Mouse (Mus musculus) kidney, adult 8-10 months (tissue): ENCODE measurements around the gene Sigmar1.
A peak's percentile ranks its signal among the peaks of the same experiment; 100 is the strongest.
"Not testable (repeated sequence)": the region's sequence is repeated elsewhere in the genome, so short reads cannot be mapped to it uniquely, and the experiment has no call there.

ENCODE experiments used
- DNase-seq, 2 experiments: peaks; one replicate each; pipeline ENCODE4 v3.0.0; 2022

Gene Sigmar1

GRCm38 (mm10) chr4:41708192-41708745, 47.7 kb downstream of the Sigmar1 start:
- DNase-seq, result peak; percentile 28 to 61

DNA sequence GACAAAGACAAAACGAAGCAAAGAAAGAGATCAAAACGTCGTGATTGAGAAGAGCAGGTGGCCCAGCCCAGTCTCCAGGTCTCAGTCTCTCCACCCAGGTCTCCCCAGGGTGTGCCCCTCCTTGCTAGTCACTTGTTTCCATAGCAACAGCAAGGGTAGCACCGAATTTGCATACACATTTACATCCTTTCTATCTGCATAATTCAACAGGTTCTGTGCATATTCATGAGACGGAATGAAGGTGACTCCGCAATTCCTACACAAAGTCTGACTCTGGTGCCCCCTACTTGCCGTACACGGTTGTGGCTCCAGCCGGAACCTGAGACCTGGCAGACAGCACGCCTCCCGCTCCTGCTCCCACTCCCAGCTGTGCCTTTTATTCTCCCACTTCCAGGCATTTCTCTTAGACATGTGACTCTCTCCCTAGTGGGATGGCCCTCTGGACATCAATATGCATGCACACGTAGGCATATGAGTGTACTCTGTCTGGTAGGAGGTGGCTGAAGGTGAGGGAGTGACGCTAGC, 48.9 kb downstream of the Sigmar1 start:
- peak; percentile 79 to 80 for DNase-seq

DNA sequence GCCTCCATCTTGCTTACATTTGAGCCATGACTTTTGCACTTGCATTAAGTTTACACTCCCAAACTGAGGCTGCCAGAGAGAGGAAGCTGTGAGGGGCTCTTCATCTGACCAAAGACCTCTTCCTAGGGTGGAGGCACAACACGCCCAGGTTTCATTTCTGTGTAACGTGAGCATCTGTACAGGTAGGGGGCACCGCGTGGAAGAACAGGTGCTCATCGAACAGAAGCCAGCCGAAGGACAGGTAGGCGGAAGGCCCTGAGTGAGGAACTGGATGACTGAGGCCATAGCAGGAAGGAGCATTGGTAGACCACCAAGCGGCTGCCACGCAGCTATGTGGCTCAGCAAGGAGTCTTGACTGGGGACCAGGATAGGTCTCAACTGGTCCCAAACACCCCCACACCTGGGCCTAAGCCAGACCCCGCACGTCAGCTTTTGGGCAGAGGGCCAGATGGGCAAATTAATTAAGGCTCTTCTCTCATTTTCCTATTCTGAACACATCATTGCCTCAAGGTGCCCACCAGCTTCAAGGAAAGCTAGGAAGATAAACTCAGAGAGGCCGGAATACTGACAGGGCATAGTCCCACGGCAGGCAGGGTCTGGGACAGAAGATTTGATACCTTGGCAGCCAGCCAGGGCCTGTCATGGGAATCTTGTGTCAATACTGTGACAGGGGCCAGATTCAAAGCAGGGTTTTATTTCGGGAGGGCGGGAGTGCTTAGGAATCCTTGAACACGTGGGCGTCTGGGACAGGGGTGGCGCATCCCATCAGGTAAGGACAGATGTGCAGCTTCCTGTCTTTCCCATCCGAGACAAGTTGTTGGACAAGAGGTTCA, 49.8 kb downstream of the Sigmar1 start:
- no peak for DNase-seq

DNA sequence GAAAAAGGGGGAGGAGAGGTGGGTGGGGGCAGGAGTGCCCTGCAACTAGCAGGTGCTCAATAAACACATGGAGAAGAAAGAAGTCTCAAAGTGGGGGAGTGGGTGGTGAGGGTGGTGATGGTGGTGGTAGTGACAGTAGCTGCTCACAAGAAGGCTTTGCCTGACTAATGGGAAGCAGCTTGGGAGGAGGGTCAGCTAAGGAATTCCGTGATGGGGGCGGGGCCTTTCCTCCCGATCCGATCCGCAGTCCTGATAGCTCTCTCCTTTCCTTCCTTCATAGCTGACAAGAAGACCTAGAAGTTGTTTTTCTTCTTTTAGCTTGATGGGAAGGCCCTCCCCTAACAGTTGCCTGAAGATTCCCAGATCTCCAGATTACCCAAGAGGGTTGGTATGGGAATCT, 51.3 kb downstream of the Sigmar1 start:
- no peak for DNase-seq

DNA sequence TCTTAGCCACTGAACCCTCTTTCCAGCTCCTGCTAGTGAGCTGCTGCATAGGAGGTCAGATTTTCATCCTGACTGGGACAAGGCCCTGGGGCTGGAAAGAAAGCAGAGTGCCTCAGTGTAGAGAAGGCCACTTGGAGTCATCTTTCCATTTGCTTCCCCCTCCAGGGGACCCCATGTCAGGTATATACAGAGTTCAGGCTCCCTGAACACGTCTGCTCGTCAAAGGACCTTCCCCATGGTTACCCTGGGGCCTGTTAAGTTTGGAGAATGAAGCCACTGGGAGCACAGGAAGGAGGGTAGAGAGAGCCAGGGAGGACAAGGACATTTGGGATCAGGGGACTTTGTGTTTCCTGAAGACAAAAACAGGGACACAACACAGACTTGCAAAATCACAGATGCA, 53.7 kb downstream of the Sigmar1 start:
- DNase-seq, result not testable (repeated sequence)

DNA sequence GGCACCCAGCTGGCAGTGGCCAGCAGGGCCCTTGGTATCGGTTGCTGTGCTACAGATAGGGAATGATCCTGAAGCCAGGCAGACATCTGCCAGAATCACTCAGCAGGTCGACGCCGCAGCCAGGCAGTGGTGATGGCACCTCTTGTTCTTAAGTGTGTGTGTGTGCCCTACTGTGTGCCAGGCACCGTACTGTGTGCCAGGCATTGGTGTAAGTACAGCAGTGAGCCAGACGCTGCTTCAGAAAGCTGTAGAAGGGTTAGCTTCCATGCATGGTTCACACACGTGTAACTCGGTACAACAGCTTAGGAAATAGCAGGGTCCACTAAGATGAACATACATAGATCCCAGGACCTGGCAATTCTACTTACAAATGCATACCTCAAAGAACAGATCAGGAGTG, 55.7 kb downstream of the Sigmar1 start:
- DNase-seq, result not testable (repeated sequence)

- DNase-seq, result not testable (repeated sequence)
Observed at GRCm38 (mm10) chr4:41699783-41700182, 56.2 kb downstream of the Sigmar1 start, which contains the start of gene Il11ra1. Il11ra1 (plus strand) TSS chr4:41699989.

- DNase-seq, result peak in 1 of 2 experiments; percentile 32
Observed at GRCm38 (mm10) chr4:41698421-41699016, 57.4 kb downstream of the Sigmar1 start.

DNA sequence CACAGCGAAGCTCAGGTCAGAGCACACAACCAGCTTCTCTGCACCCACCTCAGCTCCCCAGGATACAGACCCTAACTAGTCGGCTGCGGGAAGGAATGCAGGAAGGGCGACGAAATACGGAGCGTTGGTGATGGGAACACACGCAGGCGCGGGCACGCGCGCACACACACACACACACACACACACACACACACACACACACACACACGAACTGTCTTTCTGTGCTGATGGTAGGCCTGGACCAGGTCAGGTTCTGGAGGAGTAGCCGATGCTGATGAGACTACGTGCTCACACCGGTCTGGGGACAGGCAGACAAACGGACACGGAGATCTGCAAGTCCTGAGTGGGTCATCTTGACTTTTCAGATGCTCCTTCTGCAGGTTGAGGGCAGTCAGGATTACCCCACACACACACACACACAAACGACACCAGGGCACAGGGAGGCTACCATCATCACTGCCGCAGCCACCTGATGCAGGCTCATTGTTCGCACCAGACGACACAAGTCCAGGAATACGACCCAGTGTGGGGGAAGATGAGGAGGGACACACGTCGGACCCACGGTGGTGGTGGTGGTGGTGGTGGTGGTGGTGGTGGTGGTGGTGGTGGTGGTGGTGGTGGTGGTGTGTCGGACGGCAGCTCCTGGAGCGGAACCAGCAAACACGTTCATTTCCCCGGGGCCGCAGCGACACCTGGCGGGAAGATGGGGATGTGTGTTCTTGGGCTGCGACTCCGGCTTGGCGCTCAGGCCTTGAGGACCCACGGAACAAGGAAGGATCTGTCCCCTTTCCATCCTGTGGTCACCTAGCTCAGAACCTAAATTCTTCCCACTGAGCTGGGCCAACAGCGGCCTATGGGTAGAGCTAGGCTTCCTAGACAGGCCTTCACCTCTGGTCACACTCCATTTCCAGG, 58.8 kb downstream of the Sigmar1 start, which contains the start of gene Cntfr:
Gene Cntfr (minus strand): TSS at position 160 of the 912 bp plus-strand sequence.
- DNase-seq, result peak; percentile 73 to 84

- DNase-seq, result not testable (repeated sequence)
Observed at GRCm38 (mm10) chr4:41696452-41696851, 59.5 kb downstream of the Sigmar1 start.

DNA sequence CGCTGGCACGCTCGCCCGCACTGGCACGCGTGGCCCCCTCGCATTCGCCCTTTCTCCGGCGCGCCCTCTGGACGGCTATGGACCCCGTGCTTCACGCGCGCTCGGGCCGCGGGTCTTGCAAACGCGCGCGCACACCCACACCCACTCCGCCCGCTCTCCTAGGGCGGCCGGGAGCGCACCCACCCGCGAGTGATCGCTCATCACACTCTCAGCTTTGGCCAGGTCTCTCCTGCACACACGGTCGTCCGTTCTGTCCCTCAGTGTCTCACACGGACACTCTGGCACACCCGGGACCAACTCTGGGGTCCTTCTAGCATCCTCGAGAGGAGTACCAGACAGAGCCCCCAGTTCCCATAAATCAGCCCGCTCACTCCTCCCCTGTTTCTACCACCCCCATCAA, 60.2 kb downstream of the Sigmar1 start:
- DNase-seq, result not testable (repeated sequence)

DNA sequence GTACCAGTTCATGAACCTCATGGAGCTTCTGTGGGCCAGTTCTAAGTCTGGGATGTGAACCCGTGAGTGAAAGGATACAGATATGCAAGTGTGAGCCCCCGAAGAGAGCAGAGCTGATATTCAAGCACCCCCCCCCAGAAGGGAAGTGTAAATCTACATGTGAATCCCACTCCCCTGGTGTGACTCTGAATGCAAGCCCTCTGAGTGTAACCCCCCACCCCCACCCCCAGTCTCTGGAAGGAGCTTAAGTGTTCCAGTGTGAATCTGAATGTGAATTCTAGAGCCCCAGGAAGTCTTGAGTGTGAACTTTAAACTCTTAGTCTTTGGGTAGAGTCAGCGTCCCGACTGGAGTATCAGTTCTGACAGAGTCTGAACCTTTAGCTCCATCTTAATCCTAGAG, 62.4 kb downstream of the Sigmar1 start:
- DNase-seq, result not testable (repeated sequence)

- not testable (repeated sequence) for DNase-seq
Observed at GRCm38 (mm10) chr4:41690014-41690413, 65.9 kb downstream of the Sigmar1 start.

DNA sequence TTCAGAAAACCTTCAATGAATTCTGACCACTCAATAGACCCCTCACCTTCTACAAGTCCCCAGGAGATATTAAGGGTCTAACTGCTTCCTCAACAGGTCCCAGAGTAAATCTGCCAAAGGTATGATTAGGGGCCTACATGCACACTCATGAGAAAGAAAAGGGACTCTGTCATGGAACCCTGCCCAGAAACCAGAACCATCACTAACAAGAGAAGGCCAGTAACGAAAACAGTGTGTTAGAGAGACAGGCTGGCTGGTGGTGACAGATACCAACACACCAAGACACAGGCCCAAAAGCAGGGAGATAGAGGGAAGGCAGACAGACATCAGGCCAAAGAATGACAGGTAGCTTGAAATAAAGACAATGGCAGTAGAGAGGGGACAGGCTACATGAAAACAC, 67.4 kb downstream of the Sigmar1 start:
- not testable (repeated sequence) for DNase-seq
